Mouse (Mus musculus) A20 (cell line): ENCODE data around the gene Mettl24.

Experiments used
- DNase-seq: peaks from one replicate; pipeline ENCODE4 v3.0.0-alpha.2; 2011; ENCODE audit warnings: low read depth, low spot score

Mettl24 gene

DNA sequence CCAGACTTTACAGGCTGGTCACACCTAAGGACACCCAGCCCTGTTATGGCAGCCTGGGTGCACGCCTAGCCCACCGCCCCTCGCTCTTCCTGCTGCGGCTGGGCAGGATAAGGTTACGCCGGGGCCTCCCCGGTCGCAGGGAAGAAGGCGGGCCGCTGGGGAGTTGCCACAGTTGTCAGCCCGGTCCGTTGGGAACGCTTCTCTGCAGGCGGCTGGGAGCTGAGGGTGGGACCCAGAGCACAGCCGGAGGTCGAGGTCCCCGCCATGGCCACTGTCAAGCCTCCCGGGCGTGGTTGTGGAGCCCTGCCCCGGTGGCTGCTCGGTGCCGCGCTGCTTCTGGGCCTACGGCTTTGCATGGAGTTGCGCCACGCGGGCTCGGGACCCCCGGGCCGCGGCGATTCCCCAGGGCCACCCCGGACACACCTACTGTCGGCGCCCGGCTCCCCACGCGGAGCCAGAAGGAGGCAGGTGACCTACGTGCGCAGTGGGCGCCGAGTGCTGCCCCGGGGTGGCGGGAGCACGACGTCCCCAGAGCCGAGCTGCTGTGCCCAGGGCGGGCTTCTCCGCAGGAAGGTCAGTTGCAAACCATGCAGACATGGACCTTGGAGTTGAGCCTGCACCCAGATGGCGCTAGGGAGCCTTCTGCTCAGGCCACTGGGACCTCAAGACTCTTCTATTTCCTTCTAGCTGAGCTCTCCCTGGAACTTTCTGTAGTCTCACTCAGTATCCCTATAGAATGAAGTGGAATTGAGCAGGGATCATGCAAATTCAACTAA, at the start of gene Mettl24:
Gene Mettl24, plus strand, starts transcription at position 191 of the 776 bp plus-strand sequence.
- DNase-seq = no peak

DNA sequence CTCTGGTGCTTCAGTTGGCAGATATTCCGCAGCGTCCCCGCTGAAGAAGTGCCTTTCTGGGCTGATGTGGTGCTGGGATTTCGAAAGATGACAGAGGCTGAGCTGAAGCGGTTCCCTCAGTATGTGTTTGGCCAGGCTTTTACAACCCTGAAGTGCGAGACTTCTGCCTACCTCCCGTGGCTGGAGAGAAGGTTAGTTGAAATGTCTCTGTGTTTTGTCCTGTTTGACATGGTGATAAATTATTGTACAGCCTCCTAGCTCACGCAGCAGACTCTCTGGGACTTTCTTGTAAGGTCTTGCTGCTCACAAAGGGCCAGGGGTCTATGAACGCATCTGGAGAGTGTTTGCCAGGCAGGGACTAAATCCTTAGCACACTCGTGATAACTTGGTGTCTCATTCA, 45.8 kb upstream of the Mettl24 start:
- no peak for DNase-seq

DNA sequence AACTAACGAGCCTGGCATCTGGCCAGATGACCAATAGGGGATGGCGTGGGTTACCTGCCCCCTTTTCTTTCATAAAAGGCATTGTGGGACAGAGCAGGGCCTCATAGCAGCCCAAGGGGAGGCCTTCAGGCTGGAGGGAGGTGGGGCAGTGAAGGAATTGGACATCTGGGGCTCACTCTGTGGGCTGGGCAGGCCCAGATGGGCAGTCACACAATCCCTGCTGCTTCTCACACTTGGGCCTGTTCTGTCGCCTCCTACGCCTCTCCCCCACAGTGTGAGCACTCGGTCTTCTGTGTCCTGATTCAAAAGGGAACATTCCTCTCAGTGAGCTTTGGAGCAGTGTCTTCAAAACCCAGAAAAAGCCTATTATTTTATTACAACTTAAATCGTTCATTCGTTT, 44.8 kb upstream of the Mettl24 start:
- no peak for DNase-seq

DNA sequence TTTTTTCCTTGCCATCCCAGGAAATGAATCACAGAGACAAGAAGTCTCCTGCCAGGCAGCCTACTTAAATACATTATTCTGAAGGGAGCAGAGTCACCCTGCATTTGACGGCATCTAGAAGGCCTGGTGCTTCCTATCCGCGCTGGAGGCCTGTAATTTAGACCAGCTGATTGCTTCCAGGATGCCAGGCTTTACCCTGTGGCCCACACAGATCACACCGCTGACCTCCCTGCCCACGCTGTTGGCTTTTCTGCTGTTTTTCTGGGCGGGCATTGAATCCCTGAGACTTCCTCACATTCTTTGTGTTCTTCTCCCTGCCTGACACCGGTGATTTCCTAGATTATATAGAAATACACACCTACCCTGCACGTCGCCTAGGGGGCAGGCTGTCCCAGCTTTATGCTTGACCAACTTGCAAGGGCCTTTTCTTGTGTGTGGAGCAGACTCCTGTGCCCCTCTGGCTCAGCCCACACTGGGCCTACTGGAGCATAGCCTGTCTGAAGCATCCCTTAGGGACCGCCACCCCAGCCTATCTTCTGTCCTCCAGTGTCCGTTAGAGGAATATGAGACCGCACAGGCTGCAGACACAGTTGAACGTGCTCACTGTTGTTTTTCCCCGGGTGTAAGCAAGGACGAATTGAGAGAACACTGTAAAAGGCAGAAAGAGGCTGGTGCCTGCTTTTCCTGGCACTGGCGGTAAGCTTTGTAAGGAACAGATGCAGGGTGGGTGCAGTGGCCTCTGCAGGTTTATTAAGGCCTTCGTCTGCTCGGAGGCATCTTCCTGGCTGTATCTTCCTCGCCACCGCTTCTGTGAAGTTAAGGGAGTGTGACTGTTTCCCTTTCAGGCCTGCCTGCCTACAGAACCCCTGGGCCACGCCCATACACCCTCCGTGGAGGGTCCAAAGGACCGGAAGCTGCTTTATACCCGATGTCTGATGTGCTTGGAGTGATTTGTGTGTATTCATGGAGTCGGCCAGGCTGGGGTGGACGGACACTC, 44.0 kb upstream of the Mettl24 start:
- no peak for DNase-seq

DNA sequence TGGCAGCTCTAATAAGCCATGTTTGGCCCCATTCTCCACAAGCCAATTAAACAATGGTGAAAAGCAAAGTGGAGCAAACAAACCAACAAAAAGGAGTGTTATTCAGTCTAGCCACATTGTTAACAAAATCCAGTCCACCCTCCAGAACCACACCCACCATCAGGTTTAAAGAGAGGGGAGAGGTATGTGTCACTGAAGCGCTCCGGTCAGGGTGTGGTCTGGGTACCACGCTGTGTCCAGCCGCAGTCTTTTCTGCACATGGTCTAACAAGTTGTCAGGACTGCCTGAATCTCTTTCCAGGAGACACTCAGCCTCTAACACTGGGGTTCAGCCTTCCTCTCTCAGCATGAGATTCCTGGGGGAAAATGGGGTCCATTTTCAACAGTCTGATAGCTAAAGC, 42.7 kb upstream of the Mettl24 start:
- DNase-seq = no peak

DNA sequence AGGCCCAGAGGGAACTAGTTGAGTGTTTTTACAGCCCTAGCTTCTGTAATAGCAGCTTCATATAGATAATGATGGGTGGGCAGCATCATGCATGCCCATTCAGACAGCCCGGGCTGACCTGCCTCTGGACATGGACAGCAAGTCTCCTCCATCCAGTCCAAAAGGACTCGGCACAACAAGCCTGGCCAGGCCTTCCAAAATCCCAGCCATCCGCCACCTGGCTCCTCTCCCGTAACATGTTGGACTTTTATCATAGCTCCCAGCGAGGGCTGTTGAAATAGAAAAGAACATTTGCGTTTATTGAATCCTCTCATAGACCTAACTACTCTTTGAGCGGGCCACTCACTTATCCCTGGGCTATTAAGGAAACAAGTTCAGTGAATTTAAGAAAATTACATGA, 41.2 kb upstream of the Mettl24 start:
- DNase-seq = no peak

DNA sequence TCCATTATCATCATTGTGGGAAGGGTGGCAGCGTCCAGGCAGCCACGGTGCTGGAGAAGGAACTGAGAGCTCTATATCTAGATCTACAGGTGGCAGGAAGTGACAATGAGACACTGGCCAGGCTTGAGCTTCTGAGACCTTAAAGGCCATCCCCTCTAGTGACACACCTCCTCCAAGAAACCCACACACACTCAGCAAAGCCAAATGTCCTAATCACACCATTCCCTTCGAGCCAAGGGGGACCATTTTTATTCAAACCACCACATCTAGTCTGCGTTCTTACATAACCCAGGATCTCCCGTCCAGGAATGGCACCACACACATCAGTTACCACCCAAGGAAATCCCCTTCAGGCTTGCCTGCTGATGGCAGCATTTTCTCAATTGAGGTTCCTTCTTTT, 40.0 kb upstream of the Mettl24 start:
- DNase-seq = peak; percentile 70

DNA sequence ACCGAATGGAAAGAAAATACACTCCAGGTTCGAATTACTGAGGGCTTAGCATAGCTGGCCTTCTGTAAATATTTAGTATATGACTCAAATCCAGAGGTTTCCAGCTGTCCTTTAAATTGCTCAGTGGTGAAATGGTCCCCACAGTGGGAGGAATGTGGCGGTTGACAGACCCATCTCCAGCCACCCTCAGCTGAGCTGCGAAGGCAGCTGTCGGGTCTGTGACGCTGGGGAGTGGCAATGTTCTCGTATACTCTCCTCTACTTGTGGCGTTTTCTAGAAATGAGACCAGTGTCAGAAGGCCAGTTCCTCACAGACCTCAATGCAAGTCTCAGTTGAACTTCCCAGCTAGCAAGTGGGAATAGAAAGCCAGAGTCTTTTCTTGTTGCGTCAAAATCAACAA, 38.6 kb upstream of the Mettl24 start:
- DNase-seq = no peak

DNA sequence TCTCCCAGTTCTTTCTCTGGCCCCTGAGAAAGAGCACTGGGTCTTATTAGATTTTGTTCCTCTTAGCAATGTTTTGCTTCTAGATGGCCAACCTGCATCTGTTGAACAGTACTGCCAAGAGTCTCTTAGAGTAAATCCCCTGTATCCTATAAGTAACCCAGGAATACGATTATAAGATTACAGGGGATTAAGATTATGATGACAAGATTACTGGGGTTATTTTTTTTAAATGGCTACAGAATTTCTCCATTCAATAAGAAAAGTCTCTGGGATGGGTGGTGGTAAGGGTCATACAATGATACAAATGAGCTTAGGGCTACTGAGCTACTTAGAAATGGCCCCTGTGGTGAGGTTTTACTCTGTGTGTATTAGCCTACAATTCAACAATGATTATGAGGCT, 37.7 kb upstream of the Mettl24 start:
- DNase-seq = no peak

DNA sequence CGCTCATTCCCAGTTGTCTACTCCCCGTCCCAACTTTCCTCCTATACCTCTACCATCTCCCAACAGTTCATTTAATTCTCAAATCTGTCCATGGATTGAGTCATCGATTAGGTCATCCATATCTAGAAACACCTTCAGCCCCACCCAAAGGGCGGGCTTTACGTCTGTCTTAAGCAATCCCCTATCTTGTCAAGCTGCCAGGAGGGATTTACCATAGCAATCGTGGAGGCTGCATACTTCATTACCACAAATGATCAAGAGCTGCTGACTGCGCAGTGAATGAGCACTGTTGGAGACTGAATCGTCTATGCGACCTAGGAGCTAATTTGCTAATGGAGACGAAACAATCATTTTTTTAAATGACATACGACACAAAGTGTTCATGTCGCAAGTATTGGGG, 34.3 kb upstream of the Mettl24 start:
- DNase-seq = no peak

DNA sequence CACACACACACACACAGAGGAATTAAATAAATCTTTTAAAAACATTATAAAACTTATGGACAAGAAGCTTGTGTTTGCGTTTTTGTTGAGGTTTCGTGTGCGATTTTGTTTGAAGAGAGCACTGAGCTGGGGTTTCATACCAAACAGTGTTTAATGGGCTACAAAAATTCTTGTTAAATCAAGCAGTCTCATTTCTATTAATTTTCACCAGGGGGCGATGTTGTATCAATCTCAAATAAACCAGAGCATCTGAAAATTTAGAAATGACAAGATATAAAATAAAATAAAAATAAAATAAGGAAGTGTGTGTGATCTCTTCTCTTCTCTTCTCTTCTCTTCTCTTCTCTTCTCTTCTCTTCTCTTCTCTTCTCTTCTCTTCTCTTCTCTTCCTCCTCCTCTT, 33.4 kb upstream of the Mettl24 start:
- peak; percentile 42 for DNase-seq

DNA sequence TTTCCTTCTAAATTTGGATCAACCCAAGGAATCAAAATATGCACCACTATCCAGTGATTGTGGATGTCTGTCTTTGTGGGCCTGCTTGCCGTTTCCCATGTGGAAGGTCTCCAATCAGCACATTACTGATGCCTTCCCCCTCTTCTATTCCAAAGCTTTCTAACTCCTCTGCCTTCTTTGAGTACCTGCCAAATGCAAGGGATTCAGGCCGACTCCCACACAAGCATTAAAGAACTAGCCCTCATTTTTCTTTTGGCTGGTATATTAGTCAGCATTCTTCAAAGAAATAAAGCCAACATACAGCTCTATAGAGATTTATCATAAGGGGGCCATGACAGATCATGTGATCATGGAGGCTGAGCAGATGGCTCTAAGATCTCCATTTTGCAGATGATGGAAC, 31.4 kb upstream of the Mettl24 start:
- DNase-seq = no peak

DNA sequence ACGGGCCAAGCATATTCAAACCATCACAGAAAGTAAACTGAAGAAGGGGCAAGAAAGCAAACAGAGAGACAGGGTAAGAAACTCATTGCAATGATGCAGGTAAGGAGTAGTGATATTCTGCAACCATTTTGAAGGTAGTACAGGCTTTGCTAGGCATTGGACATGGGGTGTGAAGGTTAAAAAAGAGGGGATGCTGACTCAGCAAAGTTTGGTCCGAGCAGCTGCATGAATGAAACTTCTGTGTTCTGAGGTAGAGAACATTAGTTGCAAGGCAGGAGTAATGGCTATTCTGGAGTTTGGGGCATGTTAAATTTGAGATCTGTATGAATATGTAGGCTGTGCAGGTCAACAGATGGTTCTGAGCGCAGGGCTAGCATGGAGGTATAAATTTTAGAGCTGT, 17.8 kb upstream of the Mettl24 start:
- DNase-seq = no peak

DNA sequence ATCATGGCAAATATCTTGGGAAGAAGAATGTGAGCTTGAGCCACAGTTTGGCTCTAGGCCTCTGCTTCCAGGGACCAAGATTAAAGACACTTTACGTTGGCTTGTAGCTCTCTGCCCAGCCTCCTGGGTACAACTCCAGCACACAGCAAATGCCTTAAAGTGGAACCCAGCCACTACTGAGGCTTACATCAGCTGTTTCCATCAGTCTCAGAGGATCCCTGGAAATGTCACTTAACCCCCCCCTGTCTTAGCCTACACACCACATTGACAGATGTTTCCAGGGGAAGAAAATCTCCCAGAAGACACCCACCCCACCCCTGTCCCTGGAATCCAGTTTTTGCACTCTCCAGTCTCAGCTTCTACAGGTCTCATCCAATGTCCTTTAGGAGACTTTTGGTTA, 16.1 kb upstream of the Mettl24 start:
- no peak for DNase-seq

DNA sequence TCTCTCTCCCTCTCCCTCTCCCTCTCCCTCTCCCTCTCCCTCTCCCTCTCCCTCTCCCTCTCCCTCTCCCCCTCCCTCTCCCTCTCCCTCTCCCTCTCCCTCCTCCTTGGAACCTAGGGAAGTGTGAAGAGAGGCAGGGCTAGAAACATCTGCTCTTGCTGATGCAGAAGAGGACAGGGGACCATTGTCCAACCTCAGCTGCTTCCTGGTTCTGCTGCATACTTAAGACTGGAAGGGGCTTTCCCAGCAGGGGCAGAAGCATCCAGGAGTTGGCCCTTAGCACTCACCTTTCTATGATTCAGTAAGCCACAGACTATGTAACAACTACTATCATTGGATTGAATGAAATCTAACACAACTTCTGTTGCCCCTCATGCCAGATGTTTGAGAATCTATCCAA, 14.4 kb upstream of the Mettl24 start:
- no peak for DNase-seq

DNA sequence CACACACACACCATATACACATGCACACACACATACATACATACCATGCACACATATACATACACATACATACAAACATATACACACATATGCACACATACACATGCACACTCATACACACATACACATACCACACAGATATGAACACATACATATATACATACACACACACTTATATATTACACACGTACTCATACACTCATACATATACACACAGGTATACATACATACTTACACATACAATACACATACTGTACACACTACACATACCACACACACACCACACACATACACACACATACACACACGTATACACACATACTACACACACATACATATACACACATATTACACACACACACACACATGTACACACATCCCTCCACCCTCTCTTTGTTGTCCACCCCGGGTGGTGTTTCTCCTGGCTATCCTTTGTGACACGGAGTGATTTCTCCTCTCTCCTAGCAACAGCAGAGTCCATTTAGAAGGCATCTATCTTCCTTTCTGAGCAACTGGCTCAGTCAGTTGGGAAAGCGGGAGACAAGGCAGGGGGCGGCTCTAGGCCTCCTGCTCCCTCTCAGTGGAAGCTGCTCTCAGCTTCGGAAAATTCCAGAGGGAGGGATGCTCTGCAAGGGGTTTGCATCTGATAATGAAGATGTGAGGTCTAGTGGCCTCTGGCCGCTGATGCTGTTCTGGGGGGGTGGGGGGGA, 10.3 kb upstream of the Mettl24 start:
- no peak for DNase-seq

DNA sequence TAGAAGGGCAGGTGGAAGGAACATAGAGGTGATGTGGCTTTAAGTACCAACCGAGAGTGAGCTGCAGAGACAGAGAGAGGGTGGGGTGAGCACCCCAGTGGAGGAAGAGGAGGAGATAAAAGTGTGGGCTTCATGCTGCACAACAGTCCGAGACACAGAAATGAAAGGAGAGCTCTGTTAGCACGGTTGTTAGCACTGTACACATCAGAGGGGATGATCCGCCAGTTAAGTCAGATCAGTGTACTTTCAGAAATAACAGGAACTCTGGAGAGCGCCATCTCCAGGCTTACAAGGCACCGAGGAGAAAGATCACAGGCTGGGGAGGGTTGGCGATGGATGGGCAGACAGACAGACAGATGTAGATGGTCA, 9.8 kb upstream of the Mettl24 start:
- DNase-seq = no peak

DNA sequence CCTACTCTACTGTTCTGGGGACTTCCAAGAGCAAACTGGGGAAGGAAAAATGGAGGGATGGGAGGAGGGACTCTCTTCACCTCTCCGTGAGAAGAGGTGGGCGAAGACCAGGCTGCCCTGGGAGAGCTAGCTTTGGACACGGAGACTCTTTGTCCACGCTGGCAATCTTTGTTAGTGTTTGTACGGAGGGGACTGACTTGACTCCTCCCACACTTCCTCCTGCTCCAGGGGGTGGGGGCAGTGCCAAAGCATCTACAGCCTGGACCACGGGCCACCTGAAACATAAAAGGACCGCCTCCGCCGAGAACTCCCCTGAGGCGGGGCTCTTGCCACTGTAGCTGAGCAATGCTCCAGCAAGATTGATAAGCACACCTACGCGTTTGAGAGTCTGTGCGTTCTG, 8.9 kb upstream of the Mettl24 start:
- no peak for DNase-seq

DNA sequence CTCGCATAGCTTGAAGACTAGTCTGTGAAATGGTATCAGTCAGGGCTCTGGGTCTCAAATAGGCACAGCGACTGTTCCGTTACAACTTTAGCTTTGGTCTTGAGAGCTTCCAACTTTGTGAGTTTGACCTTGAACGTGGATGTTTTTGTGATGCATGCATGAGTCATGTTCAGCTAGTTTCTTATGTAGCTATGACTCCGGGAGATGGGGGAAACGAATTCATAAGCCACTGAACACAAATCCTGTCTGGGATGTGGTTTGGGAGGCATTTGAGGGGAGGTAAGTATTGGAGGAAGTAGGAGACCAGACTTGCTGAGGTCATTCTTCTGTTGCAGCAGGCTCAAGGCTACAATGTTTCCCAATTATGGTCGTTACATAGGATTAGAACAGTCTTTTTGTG, 7.2 kb upstream of the Mettl24 start:
- no peak for DNase-seq

DNA sequence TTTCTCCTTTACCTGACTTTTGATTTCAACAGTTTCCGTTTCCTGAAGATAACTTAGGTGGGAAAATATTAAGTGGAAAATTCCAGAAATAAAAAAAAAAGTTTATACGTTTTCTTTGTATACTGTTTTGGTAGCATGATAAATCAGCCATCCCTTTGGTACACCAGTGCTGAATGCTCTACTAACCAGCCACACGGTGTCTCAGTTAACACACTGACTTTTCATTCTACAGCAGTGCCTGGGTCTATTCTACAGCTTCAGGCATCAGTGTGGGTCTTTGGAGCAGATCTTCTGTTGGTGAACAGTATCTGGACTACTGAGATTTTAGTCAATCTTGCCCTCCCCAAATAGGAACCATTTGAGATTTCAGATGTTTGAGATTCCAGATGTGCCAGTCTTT, 4.6 kb upstream of the Mettl24 start:
- no peak for DNase-seq

DNA sequence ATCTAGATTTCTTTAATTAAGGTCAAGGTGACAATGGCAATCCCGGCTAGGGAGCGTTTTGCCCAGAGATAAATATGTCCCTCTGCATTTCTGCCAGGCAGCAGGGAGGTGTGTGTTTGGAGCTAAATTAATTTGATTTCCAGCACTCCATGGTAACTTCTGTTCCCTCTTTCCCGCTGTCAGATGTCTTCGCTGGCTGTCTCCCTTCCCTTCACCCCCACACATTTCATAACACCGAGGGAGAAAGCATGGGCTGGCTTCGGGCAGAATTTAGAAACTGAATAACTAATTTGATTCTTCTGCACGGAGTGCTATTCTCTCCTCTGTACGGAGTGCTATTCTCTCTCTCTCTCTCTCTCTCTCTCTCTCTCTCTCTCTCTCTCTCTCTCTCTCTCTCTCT, 612 bp upstream of the Mettl24 start:
- DNase-seq = no peak

DNA sequence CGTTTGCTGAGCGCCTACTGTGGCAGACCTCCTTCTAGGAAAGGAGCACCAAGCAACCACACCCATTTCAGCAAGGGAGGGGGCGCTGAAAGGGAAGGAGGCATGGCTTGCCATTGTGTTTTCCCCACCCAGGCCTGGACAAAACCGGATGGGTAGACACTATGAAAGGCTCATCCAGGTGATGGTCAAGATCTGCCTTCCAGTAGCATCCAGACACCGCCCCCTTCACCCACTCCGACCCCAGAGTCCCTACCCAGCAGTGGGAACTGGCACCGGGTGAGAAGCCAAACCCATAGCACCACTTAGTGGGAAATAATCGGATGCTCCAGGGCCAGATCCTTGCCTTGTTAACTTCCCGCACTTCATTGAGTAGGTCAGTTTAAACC, 779 bp downstream of the Mettl24 start:
- DNase-seq = no peak
